Comparison of ENCODE assay signal across 32 mouse cellular contexts in genomic region chr13:118086966-118087365, GRCm38 (mm10).
"Had no signal": no experiment of that assay in that cellular context is flagged by ENCODE, and none has a peak within 500 bp of the region (broad histone marks: within the 10 kb centered on the region; RNA-seq: fewer than 3 reads in every experiment).

No protein-coding gene starts in this region.

- H3K27me3 ChIP-seq: heart, embryonic 12.5 days; heart, embryonic 13.5 days; heart, embryonic 15.5 days; hindbrain, embryonic 12.5 days; hindbrain, embryonic 13.5 days; hindbrain, embryonic 15.5 days; intestine, embryonic 15.5 days had no signal

- H3K9me3 ChIP-seq: heart, embryonic 10.5 days; heart, embryonic 12.5 days; heart, embryonic 13.5 days; heart, embryonic 15.5 days; hindbrain, embryonic 10.5 days; hindbrain, embryonic 12.5 days; hindbrain, embryonic 13.5 days; hindbrain, embryonic 15.5 days; intestine, embryonic 15.5 days had no signal

- H3K36me3 ChIP-seq: heart, embryonic 10.5 days; heart, embryonic 12.5 days; heart, embryonic 13.5 days; heart, embryonic 15.5 days; hindbrain, embryonic 10.5 days; hindbrain, embryonic 12.5 days; hindbrain, embryonic 13.5 days; hindbrain, embryonic 15.5 days; intestine, embryonic 15.5 days had no signal

- H3K4me2 ChIP-seq: heart, embryonic 11.5 days; heart, embryonic 12.5 days; heart, embryonic 15.5 days; hindbrain, embryonic 12.5 days; hindbrain, embryonic 13.5 days; hindbrain, embryonic 14.5 days; hindbrain, embryonic 15.5 days; intestine, embryonic 15.5 days had no signal

- DNase-seq: heart, adult 2 months; heart, postnatal 10 days; heart, postnatal 14 days; heart, postnatal 36 days; heart, postnatal 4 days; kidney, adult 11 months; kidney, adult 18-20 months; kidney, adult 2 months; kidney, adult 8-10 months; kidney, postnatal 10 days; kidney, postnatal 14 days; kidney, postnatal 36 days; layer of hippocampus, adult 9-11 months; layer of hippocampus, postnatal 36 days had no signal

- H3K27ac ChIP-seq: heart, adult 2 months; heart, embryonic 10.5 days; heart, embryonic 13.5 days; heart, embryonic 15.5 days; hindbrain, embryonic 10.5 days; hindbrain, embryonic 12.5 days; hindbrain, embryonic 13.5 days; hindbrain, embryonic 14.5 days; hindbrain, embryonic 15.5 days; hindbrain, postnatal 0 days; intestine, embryonic 15.5 days; layer of hippocampus, adult 2 months; left cerebral cortex, adult 2 months had no signal

- ATAC-seq: hindbrain, embryonic 16.5 days; hindbrain, postnatal 0 days; inflammation-experienced regulatory T-cells, adult 6 months; intestine, embryonic 15.5 days; intestine, embryonic 16.5 days; intestine, postnatal 0 days had no signal

- H3K9ac ChIP-seq: heart, embryonic 12.5 days; heart, embryonic 13.5 days; heart, embryonic 15.5 days; hindbrain, embryonic 12.5 days; hindbrain, embryonic 13.5 days; hindbrain, embryonic 14.5 days; hindbrain, embryonic 15.5 days; intestine, embryonic 15.5 days had no signal

- H3K4me3 ChIP-seq: heart, adult 2 months; heart, embryonic 10.5 days; heart, embryonic 12.5 days; heart, embryonic 13.5 days; heart, embryonic 15.5 days; hindbrain, embryonic 10.5 days; hindbrain, embryonic 12.5 days; hindbrain, embryonic 13.5 days; hindbrain, embryonic 15.5 days; intestine, embryonic 15.5 days; layer of hippocampus, adult 2 months; left cerebral cortex, adult 2 months had no signal

- H3K4me1 ChIP-seq: heart, embryonic 15.5 days; hindbrain, embryonic 10.5 days; hindbrain, embryonic 12.5 days; hindbrain, embryonic 13.5 days; hindbrain, embryonic 15.5 days; intestine, embryonic 15.5 days had no signal
